ENCODE assay signal across 8 mouse cellular contexts in the genomic region with DNA sequence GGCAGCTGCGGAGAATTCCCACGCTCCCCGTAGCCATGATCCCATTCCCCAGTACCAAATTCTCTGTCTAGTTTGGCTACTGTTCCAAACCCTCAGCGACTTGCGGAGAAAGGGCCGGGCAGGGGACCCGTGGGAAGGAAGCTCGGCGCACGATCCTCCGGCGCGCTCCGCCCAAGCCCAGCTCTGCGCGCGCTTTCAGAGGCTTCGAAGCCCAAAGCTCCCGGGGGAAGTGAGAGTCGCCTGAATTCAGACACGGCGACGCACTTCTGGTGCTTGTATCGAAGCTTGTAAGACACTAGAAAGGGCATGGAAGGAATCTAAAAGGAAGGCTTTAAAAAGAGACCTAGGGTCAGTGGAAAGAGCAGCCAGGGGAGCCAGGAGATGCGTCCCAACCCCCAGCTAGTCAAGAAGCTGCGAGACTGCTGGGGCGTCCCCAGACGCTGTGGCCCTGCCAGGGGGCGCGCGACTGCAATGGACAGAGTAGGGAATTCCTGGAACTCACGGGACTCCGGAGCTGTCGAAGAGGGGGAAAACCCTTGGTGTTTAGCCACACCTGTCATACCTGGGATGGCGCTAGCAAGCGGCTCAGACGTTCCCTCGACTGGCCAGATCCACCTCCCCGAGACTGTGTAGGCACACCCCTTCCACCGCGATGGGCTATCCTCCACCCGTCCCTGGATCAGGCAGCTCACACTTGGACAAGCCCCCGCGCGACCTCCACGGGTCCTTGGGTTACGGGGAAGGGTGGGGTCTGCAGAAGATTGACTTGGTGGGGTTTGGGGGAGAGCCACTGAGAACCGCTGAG. TPM values are rescaled to one million over a fixed set of nuclear protein-coding genes. Genes with fewer than 3 reads are reported as not detected.
DNase-seq lines count a peak whose midpoint lies in the region; ATAC-seq and TF ChIP-seq lines count a peak whose summit lies in the region.

No protein-coding gene starts in this region.

- ATAC-seq in erythroblast, adult 5-6 weeks (replicated peaks; ENCODE audit: low FRiP score, poor library complexity, severe bottlenecking) = no peak
- no peak for ATAC-seq in liver, postnatal 0 days
- no peak for ATAC-seq in cerebellum, adult (ENCODE audit: insufficient number of reproducible peaks, low FRiP score, low TSS enrichment)

- no peaks in the 10 kb centered on the region for H3K36me3 ChIP-seq in erythroblast, embryonic 14.5 days (ENCODE audit: control insufficient read depth)
- H3K36me3 ChIP-seq in kidney, adult 2 months (ENCODE audit: control insufficient read depth, insufficient read depth, low read length) = no peaks in the 10 kb centered on the region
- no peaks in the 10 kb centered on the region for H3K36me3 ChIP-seq in liver, postnatal 0 days (replicated peaks; ENCODE audit: insufficient read depth, low read length)

- H3K9ac ChIP-seq in liver, postnatal 0 days (replicated peaks) = no peak overlapping the region

- TF ChIP-seq CTCF in kidney, adult 2 months (conservative IDR thresholded peaks at IDR 0.05; ENCODE audit: insufficient read depth, insufficient read length, low read depth, low read length) = no peak
- TF ChIP-seq CTCF in liver, postnatal 0 days (IDR thresholded peaks at IDR 0.05; ENCODE audit: low read depth) = no peak

- no peaks in the 10 kb centered on the region for H3K9me3 ChIP-seq in erythroblast, embryonic 14.5 days (ENCODE audit: control insufficient read depth, low read length)
- H3K9me3 ChIP-seq in liver, postnatal 0 days (ENCODE audit: low read length) = no peaks in the 10 kb centered on the region

- H3K4me3 ChIP-seq in erythroblast, embryonic 14.5 days (replicated peaks) = peak overlapping the region; percentile 50
- H3K4me3 ChIP-seq in kidney, adult 2 months (ENCODE audit: insufficient read depth, low read depth, low read length) = peak overlapping the region; percentile 38
- peak overlapping the region; percentile 39 for H3K4me3 ChIP-seq in liver, postnatal 0 days (ENCODE audit: low read depth, low read length)

- DNase-seq in brain, adult 2 months (ENCODE audit: low read depth, low spot score) = peak; percentile 41
- DNase-seq in heart, adult 9 months (ENCODE audit: low spot score in 2 of 2) = peak; percentile 7 to 23
- peak; percentile 38 for DNase-seq in kidney, adult 2 months
- peak; percentile 21 for DNase-seq in liver, postnatal 0 days
- DNase-seq in ovary, postnatal 14 days (ENCODE audit: low spot score) = peak; percentile 5

- peak overlapping the region; percentile 64 for H3K4me2 ChIP-seq in liver, postnatal 0 days (ENCODE audit: low read depth, low read length)

- TF ChIP-seq POLR2A in kidney, adult 2 months (IDR thresholded peaks at IDR 0.05; ENCODE audit: low read depth, low read length) = no peak

- no peak for TF ChIP-seq EP300 in liver, postnatal 0 days (IDR thresholded peaks at IDR 0.05; ENCODE audit: low read depth)

- no peak overlapping the region for H3K27ac ChIP-seq in kidney, adult 2 months (ENCODE audit: insufficient read depth, low read depth, low read length)
- H3K27ac ChIP-seq in liver, postnatal 0 days (ENCODE audit: low read depth) = no peak overlapping the region

- no peaks in the 10 kb centered on the region for H3K4me1 ChIP-seq in erythroblast, embryonic 14.5 days (ENCODE audit: control insufficient read depth)
- H3K4me1 ChIP-seq in kidney, adult 2 months (ENCODE audit: control insufficient read depth, insufficient read depth, low read length) = 0 out of 2 replicates have a peak, but pooled peaks cover 3% of the 10 kb centered on the region
- H3K4me1 ChIP-seq in liver, postnatal 0 days (ENCODE audit: insufficient read depth) = peaks cover 13% of the 10 kb centered on the region

- under 1% methylated on average over 48 of the region's 48 CpGs for WGBS in kidney, adult 2 months
- WGBS in liver, postnatal 0 days (ENCODE audit: insufficient replicate concordance) = under 1% methylated on average over 47 of the region's 48 CpGs

- peaks cover 55% of the 10 kb centered on the region for H3K27me3 ChIP-seq in erythroblast, embryonic 14.5 days (ENCODE audit: control insufficient read depth)
- no peaks in the 10 kb centered on the region for H3K27me3 ChIP-seq in kidney, adult 2 months (replicated peaks; ENCODE audit: control insufficient read depth, insufficient read depth, low read length)
- H3K27me3 ChIP-seq in liver, postnatal 0 days (ENCODE audit: insufficient read depth, low read length) = peaks cover 51% of the 10 kb centered on the region

RNA-seq across cellular contexts. Expression of a gene that starts 2.8 kb away (rescaled TPM):
- not detected in 2 replicates for polyA plus RNA-seq in erythroblast, embryonic 14.5 days (2012)
- not detected in 2 replicates for total RNA-seq in erythroblast, adult 5-6 weeks (2015; ENCODE audit: low replicate concordance)
- total RNA-seq in erythroblast, adult 5-6 weeks (2017; ENCODE audit: low replicate concordance) = not detected in 2 replicates
- 5.9 and 6.1 TPM in 2 replicates for polyA plus RNA-seq in kidney, adult 2 months (2012; rRNA removed)
- 0.62 and 0.85 TPM in 2 replicates for polyA plus RNA-seq in liver, postnatal 0 days (2015; fragmentation: Nextera tagmentation; extraction: Ambion mirVana)
